Mouse (Mus musculus) retina, postnatal 7 days (tissue): Measurements from ENCODE around the gene Xylt1.

Experiments used
- DNase-seq: peaks from one replicate; pipeline ENCODE4 v3.0.0-alpha.2; 2012; ENCODE audit warnings: low read depth, low spot score

Gene Xylt1

DNA sequence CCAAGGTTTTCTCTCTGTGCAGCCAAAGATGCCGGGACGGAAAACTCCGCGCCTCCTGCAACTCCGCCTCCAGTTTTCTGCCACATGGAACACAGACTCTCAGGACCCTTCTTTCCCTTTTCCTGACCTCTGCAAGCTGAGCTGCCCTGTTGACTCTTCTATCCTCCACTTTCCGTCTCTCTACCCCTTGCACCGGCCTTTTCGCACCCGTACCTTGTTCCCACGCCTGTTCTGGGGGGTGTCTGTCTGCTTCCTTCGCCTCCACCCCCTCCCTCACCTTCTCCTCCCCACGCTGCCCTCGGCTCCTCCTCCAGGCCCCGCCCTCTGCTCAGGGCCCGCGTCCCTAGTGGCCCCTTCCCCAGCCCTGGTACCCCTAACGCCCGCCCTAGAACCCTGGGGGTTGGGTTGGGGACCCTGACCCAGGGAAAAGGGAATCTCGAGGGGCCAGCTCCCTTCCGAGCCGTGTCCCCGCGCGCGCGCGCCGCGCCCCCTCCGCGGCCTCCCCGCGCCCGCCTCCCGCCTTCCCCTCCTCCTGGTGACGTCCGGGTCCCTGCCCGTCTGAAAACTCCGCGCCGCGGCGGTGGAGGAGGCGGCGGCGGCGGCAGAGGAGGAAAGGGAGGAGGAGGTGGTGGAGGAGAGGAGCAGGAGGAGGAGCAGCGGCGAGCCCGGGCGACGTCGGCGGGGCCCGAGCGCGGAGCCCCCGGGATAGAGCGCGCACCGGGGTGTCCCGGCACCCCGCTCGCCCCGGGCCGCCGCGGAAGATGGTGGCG lies at the start of gene Xylt1:
Gene Xylt1, plus strand, starts transcription at position 562 of the 770 bp plus-strand sequence.
- peak; percentile 72 for DNase-seq

DNA sequence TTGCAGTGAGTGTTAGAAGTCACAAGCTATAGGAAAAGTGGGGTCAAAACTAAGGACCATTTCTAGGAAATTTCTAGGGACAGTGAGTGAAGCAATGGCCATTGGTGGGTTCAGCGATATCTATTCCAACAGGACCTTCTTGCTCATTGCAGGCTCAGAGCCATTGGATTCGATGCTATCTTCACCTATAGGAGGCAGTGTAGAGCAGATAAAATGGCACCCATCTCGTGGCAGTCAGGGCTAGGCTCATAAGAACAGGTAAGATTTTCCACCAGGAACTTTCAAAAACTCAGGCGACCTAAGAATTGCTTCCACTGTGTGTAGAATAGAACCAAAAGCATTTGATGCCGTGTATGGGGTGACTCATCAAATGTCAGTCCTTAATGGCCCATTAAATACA lies 46.8 kb upstream of the Xylt1 start:
- DNase-seq: no peak

DNA sequence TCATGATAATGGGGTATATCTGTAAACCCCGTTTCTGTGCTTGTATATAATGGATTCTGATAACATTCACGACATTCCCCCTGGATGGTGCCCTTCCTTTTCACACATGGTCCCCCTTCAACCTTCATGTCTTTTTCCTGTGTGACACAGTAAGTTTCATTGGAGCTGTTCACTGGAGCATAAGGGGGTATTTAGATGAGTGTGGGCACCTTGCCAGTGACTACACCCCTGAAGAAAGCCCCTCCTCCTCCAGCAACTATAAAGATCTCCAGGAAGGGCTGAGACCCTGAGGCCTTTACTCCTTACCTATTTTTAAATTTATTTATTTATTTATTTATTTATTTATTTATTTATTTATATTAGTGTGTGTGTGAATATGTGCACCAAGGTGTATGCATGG lies 24.5 kb upstream of the Xylt1 start:
- DNase-seq: no peak

DNA sequence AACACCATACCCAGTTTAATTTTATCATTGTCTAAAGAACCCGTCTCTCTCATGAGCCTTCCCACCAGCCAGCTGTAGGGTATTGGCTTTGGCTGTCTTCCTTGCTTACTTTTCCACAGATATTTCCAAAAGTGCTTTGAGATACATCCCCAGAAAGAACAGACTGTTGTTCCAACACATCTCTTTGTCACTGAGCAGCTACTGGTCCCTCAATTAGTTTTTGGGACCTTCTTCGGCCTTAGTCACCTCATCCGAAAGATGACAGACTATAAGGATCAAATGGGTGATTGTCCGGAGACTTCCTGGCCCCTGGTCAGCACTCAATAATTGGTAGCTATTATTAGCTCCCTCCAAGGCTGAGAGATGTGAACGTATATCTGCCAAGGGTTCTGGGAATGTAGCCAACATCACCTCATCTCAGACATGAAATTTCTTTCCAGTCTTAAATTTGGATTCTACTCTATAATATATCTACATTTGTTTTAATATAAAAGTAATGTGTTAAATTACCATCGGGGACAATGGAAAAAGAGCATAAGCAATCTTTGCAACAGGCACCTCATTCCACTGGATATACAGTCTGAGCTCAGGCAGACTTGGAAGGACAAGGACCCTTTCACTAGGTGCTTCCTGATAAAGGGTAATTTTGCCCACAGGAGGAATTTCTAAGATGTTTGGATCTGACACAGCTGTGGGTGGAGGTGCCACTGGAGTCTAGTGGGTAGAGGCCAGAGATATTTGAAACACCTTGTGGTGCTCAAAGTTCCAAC lies 23.2 kb upstream of the Xylt1 start:
- DNase-seq: no peak

DNA sequence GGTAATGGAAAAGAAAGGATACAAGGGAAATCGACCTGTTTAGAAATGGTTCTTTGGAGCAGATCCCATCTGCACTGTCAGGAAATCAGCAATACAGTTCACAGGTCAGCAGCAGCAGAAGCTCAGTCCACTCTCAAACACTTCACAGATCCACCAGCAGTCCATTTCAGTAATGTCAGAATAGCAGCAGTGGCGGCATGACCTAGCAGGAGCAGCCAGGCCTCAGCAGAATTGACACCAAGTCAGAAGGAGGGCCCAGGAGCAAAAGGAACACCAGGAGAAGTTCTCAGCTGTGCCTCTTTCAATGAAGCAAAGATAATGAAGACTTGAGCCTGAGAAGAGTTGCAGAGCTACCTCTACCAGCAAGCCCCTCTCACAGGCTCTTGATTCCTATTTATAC lies 19.5 kb upstream of the Xylt1 start:
- DNase-seq: no peak

DNA sequence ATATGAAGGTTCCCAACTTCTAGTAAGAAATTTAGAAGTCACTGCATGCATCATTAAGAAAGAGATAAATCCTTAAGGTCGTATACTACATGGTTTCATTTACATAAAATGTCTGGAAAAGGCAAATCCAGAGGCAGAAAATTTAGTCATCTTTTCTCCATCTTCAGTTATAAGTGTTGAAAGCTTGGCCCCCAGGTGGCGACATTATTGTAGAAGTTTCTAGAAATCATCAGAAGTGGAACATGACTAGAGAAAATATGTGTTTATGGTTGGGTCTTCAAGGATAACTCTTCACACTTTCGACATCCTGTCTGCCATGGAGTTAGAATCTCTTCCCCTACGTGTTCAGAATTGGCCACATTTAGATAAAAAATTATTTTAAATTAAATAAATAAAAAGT lies 18.3 kb upstream of the Xylt1 start:
- DNase-seq: no peak

DNA sequence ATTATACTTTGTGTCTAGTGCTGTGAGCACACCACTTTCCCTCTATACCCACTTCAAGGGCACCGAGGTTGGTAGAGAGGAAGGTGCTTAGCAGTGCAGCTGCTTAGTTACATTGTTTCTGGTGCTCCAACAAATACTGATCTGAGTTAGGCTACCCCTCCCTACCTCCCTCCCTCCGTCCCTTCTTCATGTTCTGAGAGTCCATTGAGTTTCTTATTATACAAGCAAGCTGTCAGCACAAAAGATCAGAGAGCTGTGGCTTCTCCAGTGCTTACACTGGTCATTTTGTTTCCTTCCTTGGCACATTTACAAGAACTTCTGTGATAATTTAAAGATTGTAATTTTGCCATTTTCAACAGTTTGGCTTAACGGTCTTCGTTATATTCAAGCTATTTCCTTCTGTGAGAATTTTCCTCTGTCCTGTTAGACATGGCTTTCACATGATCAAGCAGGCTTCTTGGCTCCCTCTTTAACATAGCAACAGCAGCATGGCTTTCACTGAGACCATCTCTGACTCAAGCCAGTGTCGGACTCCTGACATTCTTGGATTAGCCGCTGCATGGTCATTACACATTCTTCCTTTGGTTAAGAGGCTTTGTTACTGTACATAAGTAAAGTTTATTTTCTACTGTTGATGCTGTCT lies 12.0 kb upstream of the Xylt1 start:
- DNase-seq: no peak

DNA sequence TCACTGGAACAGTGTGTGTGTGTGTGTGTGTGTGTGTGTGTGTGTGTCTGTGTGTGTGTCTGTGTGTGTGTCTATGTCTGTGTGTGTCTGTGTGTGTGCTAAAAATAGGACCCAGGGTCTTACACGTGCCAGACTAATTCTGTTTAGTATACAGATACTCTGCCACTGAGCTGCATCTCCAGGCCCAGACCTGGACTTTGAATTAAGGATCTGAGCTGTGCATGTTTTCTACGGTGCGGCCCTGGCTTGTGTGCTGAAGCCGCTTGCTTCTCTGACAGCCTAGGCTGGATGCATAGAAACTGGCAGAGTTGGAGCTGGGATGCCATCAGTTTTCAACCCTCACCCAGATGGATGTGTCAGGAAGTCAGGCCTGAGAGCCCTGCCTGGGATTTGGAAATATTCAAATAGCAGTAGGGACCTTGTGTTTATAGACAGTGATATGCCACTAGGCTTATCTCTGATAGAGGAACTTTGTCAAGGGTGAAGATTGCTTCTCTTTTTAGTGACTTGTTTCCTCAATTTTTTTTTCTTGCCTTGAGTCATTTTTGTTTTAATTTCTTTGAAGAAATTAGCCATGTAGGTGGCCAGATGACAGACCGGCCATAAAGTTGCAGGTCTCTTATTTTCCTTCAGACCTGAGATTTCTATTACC lies 11.4 kb upstream of the Xylt1 start:
- no peak for DNase-seq

DNA sequence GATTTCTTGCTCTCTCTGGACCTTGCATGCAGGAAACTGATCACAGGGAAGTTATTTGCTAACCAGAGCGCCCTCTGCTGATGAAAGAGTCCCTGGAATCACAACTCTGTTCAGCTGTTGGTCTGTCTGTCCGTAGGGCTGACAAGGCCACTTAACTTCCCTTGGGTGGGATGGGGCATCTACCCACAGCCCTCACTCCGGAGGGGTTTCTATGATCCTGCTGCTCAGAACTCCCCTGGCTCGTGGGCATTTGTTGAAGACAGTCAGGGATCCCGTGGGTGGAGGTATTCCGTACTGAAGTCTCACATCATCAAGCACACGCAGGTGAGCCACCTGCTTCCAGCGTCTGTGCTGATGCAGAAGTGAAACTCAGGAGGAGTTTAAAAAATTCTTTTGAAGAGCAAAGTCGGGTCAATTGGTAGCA lies 4.9 kb upstream of the Xylt1 start:
- DNase-seq: peak; percentile 49

DNA sequence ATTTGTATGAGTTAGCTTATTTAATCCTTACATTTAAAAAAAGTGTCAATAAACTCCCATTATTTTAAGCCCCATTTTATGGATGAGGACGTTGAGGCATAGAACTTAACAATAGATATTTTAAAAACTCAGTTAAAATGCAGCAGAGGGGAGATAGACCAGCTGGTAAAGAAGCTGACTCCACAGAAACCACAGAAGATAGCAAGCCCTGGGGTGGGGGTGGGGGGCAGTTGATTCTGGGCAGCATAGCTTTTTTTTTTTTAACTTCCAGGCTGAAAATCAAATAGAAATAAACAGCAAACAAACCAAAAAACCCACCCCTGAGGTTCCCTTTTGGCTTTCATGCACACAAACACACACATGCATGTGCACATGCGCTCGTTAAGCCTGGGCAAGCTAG lies 3.6 kb upstream of the Xylt1 start:
- no peak for DNase-seq

DNA sequence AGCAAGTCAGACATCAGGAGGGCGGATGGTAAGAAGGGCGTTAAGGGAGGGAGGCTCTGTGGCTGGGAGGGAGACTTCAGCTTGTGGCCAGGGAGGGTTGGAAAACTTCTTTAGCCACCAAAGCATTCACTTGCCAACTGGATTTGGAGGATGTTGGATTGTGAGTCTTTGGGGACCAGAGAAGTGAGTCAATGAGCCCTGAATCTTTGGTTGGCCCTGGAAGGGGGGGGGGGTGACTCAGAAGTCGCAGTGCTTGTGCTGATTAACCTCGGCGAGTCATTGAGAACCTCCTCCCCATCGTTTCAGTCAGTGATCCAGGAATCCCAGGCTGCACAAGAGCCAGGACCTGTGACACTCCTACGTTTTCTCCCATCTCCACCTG lies 752 bp upstream of the Xylt1 start:
- DNase-seq: no peak

DNA sequence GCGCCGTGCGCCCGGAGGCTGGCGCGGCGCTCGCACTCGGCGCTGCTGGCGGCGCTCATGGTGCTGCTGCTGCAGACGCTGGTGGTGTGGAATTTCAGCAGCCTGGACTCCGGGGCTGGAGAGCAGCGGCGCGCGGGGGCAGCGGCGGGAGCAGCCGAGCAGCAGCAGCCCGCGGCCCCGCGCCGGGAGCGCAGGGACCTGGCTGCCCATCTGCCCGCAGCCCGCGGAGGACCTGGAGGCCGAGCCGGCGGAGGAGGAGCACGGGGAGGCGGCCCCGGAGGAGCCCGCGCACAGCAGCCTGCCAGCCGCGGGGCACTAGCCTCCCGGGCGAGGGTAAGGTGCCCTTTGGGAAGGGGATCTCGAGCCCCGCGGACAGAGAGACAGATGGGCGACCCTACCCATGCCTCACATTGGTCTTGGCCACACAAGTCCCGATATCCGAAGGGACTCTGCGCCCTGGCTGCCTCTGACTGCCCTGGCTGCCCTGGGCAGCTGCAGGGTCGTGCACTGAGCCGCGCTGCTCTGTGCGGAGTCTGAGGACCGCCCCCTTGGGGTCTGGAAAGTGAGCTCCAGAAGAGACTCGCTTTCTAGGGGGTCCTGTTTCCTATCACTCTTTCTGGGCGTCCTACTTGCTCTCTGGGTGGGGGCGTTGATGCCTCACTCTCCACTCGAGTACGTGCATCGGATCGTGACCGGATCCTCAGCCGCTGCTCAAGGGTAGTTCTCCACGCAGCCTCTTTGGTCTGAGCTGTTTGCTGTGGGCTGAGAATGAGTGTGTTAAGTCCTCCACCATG lies 606 bp downstream of the Xylt1 start:
- DNase-seq: no peak

DNA sequence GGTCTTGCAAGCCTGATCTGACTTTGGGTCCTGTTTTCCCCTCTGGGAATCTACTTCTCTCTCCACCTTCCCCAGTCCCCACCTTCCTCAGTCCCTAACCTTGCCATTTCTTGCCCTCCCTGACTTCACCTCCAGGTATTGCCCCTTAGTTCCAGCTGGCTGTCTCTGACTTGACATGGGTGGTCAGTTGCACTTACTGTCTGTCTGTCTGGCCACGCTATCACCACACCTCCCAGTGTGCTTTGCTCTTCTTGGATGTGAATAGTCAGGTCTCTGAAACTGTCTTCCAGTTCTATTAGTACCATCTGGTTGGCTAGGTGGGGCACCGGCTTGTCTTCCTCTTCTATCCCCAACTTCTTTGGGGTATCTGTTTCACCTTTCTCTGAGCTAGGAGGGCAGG lies 1.2 kb downstream of the Xylt1 start:
- DNase-seq: no peak

DNA sequence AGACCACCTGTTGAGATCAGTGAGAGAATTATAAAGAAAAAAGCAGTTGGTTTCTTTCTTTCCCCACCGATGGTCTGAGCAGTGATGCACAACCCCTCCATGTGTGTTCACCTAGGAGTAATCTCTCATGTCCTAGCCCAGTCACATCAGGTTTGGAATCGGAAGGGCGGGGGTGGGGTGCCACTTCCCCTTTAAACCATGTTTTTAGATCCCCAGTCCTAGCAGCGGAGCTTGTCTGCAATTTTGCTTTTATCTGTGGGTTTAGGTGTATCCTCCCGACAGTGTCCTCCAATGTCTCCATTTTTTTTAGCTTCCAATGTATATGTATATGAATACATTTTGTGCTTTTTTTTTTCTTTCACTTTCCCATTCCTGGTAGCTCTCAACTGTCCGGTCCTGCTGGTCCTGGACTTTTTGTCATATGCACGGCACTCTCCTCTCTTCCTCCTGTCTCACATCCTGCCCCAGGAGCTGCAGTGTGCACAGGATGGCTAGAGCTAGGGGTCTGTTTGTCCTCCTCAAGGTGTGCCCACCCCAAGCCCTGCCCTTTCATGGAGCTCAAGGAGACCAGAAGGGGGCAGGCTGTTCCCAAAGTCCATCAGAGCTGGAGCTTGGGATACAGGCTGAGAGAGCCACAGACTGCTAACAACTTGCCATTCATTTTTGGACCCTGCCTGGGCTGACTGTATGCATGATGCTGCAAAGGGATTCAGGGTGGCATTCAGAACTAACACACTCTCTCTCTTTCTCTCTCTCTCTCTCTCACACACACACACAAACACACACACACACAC lies 2.6 kb downstream of the Xylt1 start:
- DNase-seq: no peak

DNA sequence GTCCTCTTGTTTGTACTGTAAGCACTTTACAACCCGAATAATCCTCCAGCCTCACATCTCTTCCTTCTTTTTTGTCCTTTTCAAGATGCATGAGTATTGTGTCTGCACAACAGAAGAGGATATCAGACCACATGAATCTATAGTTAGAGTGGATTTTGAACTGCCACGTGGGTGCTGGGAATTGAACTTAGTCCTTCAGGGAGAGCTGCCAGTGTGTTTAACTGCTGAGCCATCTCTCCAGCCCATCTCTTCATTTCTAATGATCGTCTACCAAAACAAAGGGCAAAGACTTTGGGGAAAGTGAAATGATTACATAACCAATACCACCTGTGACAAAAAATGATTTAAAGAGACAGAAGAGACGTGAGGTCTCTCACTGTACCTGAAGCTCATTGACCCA lies 5.6 kb downstream of the Xylt1 start:
- DNase-seq: no peak

DNA sequence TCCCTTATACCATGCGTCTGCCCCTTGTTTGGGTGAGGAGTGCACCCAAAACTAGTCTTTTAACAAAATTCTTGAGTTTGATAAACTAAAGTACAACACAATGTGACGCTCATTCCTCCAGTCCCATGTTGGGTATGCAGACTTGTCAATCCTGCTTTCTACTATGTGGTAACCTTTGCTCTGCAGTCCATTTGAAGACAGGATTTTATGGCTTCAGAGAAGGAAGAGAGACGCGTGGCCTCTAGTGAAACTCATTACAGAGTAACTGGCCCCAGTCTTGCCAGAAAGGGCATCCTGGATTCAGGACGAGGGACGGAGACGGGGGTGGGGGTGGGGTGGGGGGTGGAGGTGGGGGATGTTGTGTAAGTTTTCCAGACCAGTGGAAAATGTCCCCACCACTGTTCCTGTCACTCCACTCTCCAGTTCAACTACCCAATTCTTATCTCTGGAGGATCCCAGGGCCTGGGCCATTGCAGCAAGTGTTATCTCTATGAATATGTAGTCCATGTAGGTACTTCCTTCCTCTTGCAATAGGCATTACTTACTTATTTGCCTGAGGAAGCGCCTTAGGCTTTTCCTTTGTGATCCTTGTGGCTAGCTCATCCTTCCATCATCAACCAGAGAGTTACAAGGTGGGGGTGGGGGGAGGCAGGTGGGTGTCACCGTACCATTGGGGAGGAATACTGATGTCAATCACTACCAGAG lies 7.7 kb downstream of the Xylt1 start:
- DNase-seq: no peak

DNA sequence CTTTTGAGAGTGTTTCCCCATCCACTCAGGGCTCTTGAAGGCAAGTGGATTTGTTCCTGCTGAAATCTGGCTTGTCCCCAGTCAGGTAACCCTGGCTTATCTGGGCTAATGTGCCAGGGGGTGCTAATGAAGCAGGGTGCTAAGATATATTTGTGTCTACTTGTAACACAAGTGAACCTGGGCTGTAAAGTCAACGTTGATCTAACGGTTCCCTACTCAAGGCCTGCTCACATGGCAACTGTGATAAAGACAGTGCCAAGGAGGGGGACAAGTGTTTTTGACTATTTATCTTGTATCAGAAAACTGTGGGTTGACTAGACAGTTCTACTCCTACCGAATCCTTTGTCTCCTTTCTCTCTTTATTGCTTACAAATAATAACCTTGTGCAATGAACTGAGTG lies 8.3 kb downstream of the Xylt1 start:
- DNase-seq: no peak

DNA sequence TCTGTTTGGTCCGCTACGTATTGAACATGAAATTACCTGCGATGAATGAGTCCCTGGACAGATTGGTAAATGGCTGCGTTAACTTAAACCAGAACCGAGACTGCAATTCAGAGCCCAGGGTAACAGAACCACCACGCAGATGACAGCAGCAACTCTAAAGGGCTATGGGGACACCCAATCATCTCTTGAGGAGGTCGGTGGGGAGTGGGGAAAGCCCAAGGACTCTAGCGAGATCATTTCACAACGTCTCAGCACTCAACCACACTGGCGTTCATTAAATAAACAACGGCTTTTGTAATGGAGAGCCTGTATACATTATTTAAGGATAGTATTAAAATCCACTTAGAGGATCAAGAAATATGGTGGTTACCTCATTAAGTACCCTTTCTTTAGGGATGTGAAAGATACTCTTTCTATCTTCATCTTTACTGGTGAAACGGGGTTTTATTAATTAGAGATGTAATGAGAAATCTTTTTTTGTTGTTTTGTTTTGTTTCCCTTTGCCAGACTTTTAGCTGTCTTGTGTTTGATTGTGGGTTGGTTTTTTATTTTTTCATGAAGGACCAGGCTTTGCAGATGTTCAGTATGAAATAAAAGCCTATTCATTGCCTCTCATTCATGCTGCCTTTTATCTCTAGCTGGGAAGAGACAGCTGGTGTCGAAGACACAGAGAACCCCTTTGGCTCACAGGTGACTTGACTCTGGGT lies 12.2 kb downstream of the Xylt1 start:
- DNase-seq: no peak

DNA sequence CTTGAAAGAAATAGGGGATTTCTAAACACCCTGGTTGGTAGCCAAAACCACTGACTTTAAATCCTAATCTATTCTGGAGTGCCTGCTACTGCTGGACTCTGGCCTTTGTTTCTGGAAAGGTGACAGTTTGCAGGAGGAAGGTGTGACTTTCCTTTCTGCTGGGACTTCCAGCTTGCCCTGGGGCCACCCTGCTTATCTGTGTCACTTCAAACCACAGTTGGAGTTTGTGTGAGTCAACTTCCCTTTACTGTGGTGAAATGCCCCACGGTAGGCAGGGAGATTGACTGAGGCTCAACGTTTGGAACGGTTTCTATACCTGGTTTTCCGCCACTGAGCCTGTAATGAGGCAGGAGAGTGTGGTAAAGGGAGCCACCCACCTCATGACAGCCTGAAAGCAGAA lies 13.2 kb downstream of the Xylt1 start:
- DNase-seq: no peak
